Mouse (Mus musculus) lung, adult 2 months (tissue): ENCODE results near the gene Mrtfa. TPM values are rescaled to one million over a fixed set of nuclear protein-coding genes. Genes with fewer than 3 reads are reported as not detected.
A peak's percentile ranks its signal among the peaks of the same experiment; 100 is the strongest.

ENCODE experiments used
- DNase-seq: peaks from one replicate; pipeline ENCODE4 v3.0.0; 2022
- H3K4me1 ChIP-seq: fragments of 200-500 bp; 2 replicates; pipeline ENCODE4 v1.6.1; 2011; ENCODE audit warnings: low read length; ENCODE audit not compliant: control insufficient read depth, insufficient read depth
- H3K4me3 ChIP-seq: fragments of 200-500 bp; replicated peaks from 2 replicates; pipeline ENCODE3; 2011; ENCODE audit warnings: low read depth, mild to moderate bottlenecking, control low read depth, low read length; ENCODE audit errors: extremely low read depth
- CTCF ChIP-seq: fragments of 200-500 bp; IDR thresholded peaks from 2 replicates; pipeline ENCODE4 v1.5.1; 2011; ENCODE audit warnings: mild to moderate bottlenecking, low read length, control low read depth; ENCODE audit not compliant: insufficient read depth
- POLR2A ChIP-seq: fragments of 200-500 bp; IDR thresholded peaks from 2 replicates; pipeline ENCODE4 v1.6.1; 2011; ENCODE audit warnings: low read depth, mild to moderate bottlenecking, control low read depth, low read length, borderline replicate concordance; ENCODE audit errors: extremely low read depth
- WGBS: fragments of 180-500 bp; shearing (Covaris S2); methylation state at CpG from one replicate; pipeline ENCODE4 v1.1.7; 2018; 5-methylcytosine and 5-hydroxymethylcytosine counted together
- polyA plus RNA-seq: library from polyadenylated mRNA; depleted of rRNA; stranded (reverse); fragments of >200 nt; gene quantifications from 2 replicates; pipeline ENCODE4 v1.2.3, GENCODE M21; 2012

The Mrtfa gene
- polyA plus RNA-seq, 1 experiment, result 39.0 TPM

GRCm38 (mm10) chr15:81081216-81081615, 109.3 kb downstream of the Mrtfa start:
- Histone ChIP-seq H3K4me3 (no peak overlapping the region), H3K4me1 (no peaks in the 10 kb centered on the region; the same call in 1 of the 2 replicates)
- TF ChIP-seq CTCF (no peak), POLR2A (no peak)
- 29% methylated on average over 4 of the region's 4 CpGs for WGBS
- DNase-seq, result no peak

DNA sequence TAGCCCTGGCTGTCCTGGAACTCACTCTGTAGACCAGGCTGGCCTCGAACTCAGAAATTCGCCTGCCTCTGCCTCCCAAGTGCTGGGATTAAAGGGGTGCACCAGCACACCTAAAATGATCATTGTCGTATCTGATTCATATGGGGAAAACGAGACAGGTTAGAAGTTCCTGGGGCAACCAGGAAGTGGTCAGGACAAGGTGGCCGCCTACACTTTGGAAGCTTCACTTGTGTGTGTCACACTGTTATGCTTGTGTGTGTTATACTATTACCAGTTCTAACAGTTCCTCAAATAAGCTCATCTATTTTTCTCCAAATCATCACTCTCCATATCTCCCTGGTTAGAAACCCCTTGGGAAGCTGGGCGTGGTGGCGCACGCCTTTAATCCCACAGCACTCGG, 110.2 kb downstream of the Mrtfa start:
- TF ChIP-seq CTCF (no peak), POLR2A (no peak)
- 91% methylated on average over 9 of the region's 9 CpGs for WGBS
- DNase-seq, result no peak
- no peak overlapping the region for H3K4me3 ChIP-seq
- no peaks in the 10 kb centered on the region; the same call in 1 of the 2 replicates for H3K4me1 ChIP-seq

- TF ChIP-seq CTCF, result no peak
- TF ChIP-seq POLR2A, result no peak
- no peak overlapping the region for H3K4me3 ChIP-seq
- no peak for DNase-seq
- 83% methylated on average over 3 of the region's 3 CpGs for WGBS
- H3K4me1 ChIP-seq, result no peaks in the 10 kb centered on the region; the same call in 1 of the 2 replicates
These were observed 111.3 kb downstream of the Mrtfa start for GRCm38 (mm10) chr15:81079255-81079654.

GRCm38 (mm10) chr15:81077551-81077950, 113.0 kb downstream of the Mrtfa start:
- Histone ChIP-seq H3K4me1 (no peaks in the 10 kb centered on the region; the same call in 1 of the 2 replicates), H3K4me3 (no peak overlapping the region)
- 94% methylated on average over 4 of the region's 4 CpGs for whole genome bisulfite sequencing
- no peak for DNase-seq
- peak; percentile 45 for TF ChIP-seq CTCF
- TF ChIP-seq POLR2A, result no peak

GRCm38 (mm10) chr15:81074543-81074942, 116.0 kb downstream of the Mrtfa start:
- H3K4me1 ChIP-seq, result no peaks in the 10 kb centered on the region
- 58% methylated on average over 1 of the region's 1 CpGs for WGBS
- DNase-seq, result no peak
- TF ChIP-seq POLR2A (no peak), CTCF (no peak)
- H3K4me3 ChIP-seq, result no peak overlapping the region

- WGBS, result 20% methylated on average over 2 of the region's 2 CpGs
- TF ChIP-seq CTCF (no peak), POLR2A (no peak)
- H3K4me1 ChIP-seq, result no peaks in the 10 kb centered on the region
- DNase-seq, result no peak
- no peak overlapping the region for H3K4me3 ChIP-seq
These were observed 116.8 kb downstream of the Mrtfa start for GRCm38 (mm10) chr15:81073751-81074150.

- no peak for DNase-seq
- TF ChIP-seq POLR2A (no peak), CTCF (0 out of 2 replicates have a peak, but pooled peaks have one; percentile 11)
- Histone ChIP-seq H3K4me3 (no peak overlapping the region), H3K4me1 (no peaks in the 10 kb centered on the region)
- WGBS, result 80% methylated on average over 2 of the region's 2 CpGs
These were observed 117.8 kb downstream of the Mrtfa start for GRCm38 (mm10) chr15:81072748-81073147.

DNA sequence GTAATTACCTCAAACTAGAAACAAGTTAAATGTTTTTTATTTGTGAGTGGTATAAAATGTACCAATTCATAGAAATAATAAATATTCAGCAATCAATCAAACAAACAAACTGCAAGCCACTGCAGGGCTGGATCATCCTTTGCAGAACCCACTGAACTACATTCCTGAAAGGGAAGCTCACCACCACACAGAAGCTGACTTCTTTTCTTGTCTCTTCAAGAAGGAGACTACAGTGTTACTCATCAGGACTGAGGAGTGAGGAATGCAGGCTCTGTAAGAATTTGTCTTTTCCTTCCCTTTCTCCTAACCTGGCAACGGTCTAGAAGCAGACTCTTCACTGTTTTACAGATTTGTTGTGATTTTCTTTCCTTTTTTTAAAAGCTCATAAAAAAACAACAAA, 120.1 kb downstream of the Mrtfa start:
- WGBS, result 63% methylated on average over 1 of the region's 1 CpGs
- Histone ChIP-seq H3K4me3 (no peak overlapping the region), H3K4me1 (peaks cover 3% of the 10 kb centered on the region; the same call in 1 of the 2 replicates)

DNA sequence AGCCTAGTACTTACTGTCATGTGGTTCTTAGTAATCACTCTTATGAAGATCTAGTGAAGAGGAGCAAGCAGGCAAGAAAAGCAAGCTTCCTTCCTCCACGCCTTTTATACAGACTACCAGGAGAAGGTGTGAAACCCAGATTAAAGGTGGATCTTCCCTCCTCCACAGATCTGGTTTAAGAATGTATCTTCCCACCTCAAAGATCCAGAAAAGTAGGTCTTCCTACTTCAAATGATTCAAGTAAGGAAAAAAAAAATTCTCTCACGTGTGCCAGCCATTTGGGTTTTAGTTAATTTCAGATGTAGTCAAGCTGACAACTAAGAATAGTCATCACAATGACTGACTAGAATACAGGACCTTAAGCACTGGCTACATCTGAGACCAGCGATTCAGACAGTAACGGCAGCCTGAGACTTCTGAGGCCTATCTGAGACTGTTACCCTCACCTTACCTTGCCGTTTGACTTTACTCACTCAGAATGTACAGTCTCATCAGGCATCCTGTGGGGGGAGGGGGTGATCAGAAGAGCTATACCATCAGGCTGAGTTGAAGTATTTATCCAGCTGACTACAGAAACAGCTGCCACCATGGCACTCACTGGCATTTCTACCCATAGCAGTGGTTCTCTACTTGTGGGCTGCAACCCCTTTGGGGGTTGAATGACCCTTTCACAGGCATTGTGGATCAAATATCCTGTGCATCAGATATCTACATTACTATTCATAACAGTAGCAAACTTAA, 121.7 kb downstream of the Mrtfa start:
- DNase-seq, result no peak
- peaks cover 3% of the 10 kb centered on the region; the same call in 1 of the 2 replicates for H3K4me1 ChIP-seq
- WGBS, result 94% methylated on average over 5 of the region's 5 CpGs
- no peak overlapping the region for H3K4me3 ChIP-seq
- TF ChIP-seq POLR2A (no peak), CTCF (no peak)

More for the DNA sequence above, 120.1 kb downstream of the Mrtfa start:
- TF ChIP-seq POLR2A (no peak), CTCF (no peak)
- no peak for DNase-seq

DNA sequence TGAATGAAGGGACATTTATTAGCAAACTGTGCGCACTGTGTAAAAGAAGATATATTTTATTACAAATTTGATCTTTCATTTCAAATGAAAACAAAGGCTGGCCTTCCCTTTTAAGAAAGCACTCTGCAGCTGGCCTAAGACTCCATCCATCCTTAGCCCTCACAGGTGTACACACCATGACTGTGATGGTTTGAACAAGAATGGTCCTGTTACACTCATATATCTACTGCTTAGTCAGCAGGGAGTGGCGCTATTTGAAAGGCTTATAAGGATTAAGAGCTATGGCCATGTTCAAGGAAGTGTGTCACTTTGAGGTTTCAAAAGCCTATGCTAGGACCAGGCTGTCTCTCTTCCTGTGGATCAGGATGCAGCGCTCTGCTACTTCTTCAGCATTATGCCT, 122.8 kb downstream of the Mrtfa start:
- 97% methylated on average over 3 of the region's 3 CpGs for WGBS
- H3K4me1 ChIP-seq, result peaks cover 3% of the 10 kb centered on the region; the same call in 1 of the 2 replicates
- no peak for DNase-seq
- H3K4me3 ChIP-seq, result no peak overlapping the region
- no peak for TF ChIP-seq POLR2A
- no peak for TF ChIP-seq CTCF
